Mouse (Mus musculus) 3T3-L1 (cell line): ENCODE results near the gene Tmem176b.
A peak's percentile ranks its signal among the peaks of the same experiment; 100 is the strongest.
"Not testable (repeated sequence)": the region's sequence is repeated elsewhere in the genome, so short reads cannot be mapped to it uniquely, and the experiment has no call there.

ENCODE experiments used
- DNase-seq: peaks from one replicate; pipeline ENCODE4 v3.0.0-alpha.2; 2015; ENCODE audit warnings: low read depth, low spot score

The Tmem176b gene

DNA sequence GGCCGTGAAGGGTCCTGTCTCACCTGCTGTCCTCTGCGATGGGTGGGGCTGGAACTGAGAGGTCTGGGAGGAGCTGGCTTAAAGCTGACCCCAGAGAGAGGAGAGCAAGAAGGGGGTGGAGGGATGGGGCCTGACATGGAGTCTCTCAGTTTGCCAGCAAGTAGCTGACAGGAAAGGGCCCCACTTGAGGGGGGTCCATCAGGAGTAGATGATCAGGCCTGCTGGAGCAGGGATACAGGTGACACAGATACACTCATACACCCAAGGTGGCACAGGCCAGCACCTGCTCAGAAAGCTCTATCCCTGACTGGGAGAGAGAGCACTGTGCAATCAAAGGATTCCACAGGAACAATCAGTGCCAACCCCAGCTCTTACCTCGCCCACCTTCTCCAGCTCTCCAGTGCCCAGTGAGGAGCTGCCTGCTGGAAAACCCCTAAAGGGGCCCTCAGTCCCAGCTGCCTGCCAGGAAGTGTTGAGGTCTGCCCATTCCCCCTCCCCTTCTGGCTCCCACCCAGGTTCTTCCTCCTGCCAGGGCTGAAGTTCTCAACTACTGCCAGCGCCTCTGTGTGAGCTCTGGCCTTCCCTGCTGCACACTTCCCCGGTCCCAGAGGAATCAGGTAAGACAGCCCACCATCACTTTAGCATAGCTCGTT lies at the start of gene Tmem176b:
TSS of gene Tmem176b (minus strand) at position 524 of the 653 bp plus-strand sequence.
- peak; percentile 99 for DNase-seq

DNA sequence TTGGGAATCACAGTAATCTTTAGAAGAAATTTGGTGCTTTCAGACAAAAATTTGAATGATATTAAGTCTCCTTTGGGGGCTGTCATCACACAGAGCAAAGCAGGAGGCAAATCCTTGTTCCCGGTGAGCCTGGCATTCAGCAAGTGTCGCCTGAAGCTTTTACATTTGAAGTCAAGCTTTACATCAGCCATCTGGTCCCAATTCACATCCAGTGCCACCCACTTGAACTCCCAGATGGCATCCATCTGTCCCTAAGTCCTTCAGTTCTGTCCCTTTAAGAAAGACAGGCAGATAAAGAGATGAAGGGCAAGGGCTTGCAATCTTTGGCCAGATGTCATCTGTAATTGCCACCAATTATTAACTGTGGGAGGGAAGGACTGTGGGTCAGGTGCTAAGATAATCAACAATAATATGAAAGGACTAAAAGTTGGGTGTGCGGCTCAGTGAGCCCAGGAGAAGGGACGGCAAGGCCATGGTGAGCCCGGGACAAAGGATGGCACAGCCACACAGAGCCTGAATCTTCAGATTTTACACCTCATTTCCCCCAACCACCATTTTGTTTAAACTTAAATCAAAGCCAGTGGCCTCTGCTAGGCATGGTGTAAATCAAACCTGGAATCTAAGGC lies 35.3 kb upstream of the Tmem176b start:
- DNase-seq, result no peak

DNA sequence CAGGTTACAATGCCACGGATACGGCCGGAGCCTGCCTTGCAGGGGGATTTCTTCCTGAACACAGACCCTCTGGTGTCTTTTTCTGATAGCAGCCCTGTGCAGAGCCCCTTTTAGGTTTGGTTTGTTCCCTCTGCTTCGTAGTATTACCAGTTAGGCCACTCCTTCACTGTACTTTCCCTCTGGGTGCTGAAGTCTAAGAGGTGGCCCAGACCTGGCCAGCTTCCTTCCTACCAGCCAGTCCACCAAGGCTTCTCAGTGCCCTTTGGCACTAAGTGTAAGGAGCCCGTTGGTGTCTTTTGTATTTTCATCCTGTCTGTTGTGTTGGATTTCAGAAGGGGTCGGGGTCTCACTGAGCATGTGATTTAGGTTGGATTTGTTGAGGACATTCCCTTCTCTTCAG lies 34.2 kb upstream of the Tmem176b start:
- no peak for DNase-seq

DNA sequence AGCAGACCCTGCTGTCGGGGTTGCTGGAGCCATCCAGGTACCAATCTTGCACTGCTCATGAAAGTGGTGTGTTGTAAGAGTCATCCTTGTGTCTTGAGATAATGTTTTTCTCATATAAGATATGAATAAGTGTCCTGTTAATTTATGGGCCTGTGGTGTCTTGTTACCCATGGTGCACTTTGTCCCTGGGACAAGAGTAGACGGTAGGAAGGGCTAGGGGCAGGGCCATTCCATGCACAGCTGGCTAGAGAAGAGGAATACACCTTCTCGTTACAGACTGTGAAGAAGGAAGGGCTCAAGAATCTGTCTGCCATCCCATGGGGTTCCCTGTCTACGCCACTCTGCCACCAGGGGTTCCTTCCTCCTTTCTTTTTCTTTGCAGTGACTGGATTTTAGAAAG lies 33.3 kb upstream of the Tmem176b start:
- DNase-seq, result no peak

DNA sequence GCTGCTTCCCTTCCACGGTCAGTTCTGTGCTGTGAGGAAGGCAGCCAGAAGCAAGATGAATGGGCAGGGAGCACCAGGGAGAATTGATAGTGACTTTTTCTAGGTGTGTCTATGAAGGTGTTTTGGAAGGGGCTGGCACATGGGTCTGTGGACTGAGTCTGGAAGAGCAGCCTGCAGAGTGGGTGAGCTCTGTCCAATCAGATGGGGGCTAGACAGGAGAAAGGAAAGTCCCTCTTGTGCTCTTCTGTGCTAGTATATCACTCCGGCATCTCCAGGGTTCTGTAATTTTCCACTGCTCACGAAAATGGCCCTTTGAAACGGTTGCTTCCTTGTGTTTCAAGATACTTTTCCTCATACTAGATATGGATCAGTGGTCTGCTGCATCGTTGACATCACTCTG lies 31.3 kb upstream of the Tmem176b start, which contains the start of gene Aoc1:
TSS of gene Aoc1 (plus strand) at position 301 of the 400 bp plus-strand sequence.
- no peak for DNase-seq

DNA sequence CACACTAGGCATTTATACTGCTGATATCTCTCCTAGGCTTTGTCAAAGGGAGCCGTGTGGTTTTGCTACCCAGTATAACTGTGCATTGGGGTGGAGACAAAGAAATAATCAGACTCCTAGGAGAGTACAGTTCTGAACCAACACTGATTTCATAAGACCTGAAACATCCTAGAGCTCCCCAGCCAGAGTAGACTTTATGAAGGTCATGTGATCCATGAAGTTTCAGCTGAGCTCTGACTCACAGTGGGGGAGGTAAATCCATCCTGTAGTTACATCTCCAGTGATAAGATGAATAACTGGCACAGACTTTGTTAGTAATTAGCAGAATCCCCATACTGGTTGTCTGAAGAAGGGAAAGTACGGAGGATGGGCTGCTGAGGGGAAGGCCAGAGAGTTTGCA lies 28.5 kb upstream of the Tmem176b start:
- DNase-seq, result peak; percentile 60

DNA sequence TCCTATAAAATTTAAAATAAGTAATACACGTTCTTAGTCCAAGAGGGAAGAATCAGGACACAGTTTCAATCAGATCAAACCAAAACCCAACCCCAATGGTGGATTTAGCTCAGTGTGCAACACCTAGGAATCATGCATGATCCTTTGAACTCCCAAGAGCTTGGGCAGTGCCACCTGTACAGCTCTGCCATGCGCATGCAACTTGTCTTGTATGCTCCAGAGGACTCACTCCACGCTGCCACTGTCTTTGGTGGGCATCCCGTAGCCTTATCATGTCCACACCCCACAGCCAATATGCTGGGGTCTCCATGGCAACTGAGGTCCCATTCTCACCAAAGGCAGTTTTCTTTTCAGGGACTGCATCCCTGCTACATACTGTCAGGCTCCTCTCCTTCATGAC lies 25.9 kb upstream of the Tmem176b start:
- DNase-seq, result no peak

DNA sequence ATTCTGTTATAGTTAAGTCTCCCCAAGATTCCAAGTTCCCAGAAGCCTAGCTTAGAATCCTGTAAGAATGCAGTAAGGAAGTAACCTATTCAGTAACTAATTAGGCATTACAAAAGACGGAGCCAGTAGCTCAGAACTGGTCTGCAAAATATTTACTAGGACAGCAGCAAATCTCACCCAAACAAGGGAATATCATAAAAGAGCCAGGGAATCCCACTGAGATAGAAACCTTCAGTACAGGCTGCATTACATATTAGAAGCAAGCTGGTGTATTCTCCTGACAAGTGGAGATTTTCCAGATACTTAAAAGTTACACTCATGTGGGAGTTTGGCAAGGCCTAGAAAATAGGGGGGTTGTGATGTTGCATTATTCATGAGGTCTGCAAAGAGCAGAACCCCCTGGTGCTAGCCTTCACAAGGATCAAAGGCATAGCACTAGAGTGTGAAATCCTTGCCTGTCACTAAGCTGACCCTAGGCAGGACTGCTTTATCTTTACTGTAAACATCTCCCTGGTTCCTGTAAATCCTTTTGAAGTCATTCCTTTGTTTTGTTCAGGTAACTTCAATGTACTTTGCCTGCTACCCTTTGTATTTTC lies 25.2 kb upstream of the Tmem176b start:
- DNase-seq, result not testable (repeated sequence)

DNA sequence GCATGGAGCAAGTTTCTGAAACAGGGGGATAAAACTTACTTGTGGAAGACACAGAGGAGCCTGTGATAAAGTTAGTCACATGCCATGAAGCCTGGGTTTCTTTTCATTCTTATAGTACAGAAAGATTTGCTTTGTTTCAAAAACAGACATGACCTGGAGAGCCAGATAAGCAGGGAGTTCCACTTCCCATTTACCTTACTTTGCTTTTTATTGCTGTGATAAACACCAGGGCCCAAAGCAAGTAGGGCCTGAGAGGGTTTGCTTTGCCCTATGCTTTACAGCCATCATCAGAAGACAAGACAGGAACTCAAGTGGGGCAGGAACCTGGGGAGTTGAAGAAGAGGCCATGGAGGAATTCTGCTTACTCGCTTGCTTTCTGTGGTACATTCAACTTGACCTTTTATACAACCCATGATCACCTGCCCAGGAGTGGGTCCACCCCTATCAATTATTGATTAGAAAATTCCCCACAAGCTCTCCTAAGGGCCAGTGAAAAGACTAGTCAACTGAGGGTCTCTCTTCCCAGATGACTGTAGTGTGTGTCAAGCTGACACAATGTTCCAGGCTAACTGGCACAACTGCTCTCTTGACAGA lies 24.0 kb upstream of the Tmem176b start:
- no peak for DNase-seq

DNA sequence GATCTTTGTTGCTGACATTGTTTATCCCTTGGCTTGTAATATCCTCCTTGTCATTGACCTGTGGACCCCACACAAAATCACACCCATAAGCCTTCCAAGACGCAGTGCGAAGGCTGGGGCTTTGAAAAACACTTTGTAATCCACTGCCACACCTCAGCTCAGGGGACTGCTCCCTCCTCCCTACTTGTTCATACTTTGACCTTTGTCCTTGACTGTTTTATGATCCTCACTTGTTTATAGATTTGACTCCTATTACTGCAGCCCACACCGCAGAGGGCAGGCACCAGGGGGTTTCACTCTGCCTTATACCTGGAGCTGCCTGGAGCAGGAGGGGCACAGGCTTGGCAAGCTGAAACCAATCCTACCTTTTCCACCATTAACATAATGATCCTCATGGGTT lies 23.4 kb upstream of the Tmem176b start:
- DNase-seq, result no peak

DNA sequence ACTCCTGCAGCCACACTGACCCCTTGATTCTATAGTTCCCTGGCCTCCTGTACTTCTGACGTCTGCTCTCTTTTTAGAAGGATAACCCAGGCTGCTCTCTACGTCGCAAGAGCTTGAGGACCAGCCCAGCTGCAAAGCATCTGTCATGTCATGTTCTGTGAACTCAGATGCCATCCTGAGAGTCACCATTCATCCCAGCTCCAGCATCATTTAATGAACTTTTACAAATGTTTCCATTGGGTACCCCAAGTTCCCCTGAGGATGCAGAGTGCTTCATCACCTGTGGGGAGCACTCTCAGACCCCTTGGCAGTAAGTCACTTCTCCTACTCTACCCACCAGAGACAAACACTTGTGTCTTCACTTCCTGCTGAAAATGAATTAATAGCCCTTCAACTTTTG lies 22.9 kb upstream of the Tmem176b start:
- DNase-seq, result no peak

DNA sequence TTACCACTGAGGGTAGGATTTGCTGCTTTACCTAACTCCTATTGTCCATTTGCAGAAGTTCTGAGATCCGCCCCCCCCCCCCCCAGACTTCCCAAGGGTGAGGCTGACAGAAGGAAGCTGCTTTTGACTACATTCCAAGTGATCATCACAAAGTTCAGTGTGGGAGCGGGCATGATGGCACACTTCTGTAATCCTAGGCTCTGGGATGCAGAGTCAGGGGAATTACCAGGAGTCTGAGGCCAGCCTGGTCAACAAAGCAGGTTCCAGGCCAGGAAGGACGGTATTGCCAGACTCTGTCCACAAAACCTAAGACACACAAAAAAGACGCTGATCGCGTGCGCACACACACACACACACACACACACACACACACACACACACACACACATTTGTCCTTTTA lies 22.2 kb upstream of the Tmem176b start:
- DNase-seq, result no peak

DNA sequence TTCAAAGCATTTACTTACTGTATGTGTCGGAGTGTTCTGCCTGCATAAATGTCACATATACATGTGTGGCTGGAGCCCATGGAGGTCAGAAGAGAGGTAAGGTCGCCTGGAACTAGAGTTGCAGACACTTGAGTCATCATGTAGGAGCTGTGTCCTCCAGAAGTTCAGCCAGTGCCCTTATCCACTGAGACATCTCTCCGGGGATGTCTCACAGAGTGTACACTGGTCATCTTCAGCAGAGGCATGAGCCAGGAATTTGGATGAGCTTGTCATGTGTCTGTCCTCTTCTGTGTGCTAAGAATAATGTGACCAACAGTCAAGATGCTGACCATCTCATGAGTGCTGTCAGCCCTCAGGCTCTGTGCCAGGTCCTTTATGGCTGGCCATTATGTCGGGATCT lies 21.5 kb upstream of the Tmem176b start:
- no peak for DNase-seq

DNA sequence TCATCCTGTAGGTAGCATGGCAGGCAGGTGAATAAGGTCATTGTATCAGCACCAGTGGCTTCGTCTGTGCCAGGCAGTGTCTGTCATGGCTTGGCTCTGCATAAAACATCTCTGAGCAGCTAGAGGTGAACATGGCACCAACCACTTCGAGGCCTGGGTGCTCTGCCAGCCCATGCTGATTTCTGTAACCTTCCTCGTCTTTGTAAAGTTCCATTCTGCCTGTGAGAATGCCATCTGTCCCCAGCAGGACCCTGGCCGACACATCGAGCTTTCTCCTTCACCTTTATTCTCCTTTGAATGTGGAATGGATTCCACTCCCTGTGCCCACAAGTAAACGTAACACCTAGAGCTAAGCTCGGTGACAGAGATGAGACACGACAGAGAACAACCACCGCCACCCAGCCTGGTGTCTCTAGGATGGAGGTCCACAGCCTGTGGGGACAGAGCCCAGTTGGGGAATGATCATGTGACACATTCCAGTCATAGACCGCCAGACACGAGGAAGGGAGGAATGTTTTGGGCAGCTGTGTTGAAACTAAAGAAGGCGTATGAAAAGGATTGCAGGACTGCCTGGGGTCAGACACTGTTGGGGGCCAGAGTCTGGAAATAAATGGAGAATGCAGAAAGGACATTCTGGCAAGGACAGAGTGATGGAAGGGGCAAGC lies 20.5 kb upstream of the Tmem176b start:
- no peak for DNase-seq

DNA sequence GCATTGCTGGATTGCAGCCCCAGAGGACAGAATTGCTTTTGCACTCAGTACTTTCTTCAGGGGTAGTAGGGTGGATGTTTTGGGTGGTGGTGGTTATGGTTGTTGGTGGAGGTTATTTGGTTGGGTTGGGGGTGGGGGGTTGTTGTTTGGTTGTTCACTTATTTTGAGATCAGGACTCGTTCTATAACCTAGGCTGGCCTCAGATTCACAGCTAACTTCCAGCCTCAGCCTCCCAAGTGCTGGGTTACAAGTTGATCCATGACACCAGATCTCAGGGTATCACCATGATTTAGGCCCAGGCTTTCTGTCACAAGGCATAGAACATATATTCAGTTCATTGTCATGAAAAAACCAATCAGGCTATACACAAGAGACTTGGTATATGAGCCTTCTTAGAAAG lies 19.6 kb upstream of the Tmem176b start:
- no peak for DNase-seq

DNA sequence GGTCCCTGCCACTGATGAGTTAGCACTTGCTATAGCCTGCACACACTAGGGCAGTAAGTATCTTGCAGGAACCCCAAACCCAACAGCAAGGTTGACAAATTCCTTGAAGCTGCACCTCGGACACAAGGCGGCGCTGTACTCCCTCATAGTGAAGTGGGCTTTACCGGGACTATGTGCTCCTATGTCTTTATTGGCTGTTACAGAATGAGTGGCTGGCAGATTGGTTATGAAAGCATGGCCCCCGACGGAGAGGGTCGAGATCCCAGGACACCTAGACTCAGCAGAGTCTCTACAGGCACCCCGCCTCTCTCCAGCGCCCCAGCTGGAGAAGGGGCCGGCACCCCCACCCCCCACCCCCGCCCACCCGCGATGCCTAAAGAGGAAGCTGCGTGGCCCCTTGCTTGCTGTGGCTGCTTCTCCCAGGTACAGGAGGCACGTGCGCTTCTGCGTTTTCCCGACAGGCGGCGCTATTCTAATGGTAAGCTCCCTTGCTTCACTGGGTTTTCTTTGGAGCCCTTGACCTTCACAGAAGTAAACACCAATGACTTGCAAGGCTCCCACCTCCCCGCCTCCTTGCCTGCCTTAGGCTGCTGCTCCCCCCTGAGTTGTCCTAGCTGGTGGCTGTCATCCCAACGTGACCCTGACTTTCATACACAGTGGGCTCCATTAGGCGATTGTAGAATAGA lies 19.0 kb upstream of the Tmem176b start:
- DNase-seq, result no peak

DNA sequence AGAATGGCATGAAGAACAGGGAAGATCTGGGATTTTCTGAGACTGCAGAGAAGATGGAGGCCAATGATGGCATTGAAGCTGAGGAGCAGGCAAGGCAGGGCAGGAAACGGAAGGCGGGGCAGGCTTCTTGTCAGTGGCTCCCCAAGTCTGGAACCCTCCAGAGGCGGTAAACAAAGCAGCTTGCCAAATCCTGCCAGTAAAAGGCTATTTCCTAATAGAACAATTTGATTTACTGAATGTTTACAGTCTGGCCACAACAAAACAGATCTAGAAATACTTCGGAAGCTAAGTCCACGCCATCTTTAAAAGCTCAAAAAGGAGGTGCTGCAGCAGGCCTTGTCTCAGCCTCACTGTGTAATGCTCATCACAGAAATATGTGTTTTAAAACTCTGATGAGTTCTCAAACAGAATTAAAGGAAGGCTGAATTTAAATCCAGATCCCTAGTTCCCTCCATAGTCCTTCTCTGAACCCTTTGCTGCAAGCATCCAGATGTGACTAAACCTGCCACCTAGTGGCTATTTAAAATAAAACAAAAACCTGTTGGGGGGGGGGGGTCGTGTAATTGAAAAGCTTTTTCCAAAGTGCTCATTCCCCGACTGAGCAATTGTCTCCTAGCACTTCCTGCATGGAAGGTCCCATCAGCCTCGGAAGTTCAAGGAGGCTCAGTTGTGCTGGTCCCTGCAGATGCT lies 16.5 kb upstream of the Tmem176b start:
- DNase-seq, result peak; percentile 47

DNA sequence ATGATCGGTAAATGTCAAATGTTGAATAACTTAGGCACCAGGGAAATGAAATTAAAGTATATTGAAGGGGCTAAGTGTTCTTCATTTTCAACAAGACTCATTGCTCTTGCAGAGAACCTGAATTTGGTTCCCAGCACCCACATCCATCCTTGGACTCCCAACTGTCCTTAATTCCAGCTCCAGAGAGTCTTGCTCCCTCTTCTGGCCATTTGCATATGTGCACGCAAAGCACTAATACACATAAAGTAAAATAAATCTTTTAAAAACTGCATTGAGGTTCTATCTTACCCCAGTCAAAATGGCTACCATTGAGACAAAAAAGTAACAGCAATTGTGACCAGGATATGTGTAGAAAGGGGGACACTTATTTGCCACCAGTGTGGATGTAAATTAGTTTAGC lies 12.9 kb upstream of the Tmem176b start:
- no peak for DNase-seq

DNA sequence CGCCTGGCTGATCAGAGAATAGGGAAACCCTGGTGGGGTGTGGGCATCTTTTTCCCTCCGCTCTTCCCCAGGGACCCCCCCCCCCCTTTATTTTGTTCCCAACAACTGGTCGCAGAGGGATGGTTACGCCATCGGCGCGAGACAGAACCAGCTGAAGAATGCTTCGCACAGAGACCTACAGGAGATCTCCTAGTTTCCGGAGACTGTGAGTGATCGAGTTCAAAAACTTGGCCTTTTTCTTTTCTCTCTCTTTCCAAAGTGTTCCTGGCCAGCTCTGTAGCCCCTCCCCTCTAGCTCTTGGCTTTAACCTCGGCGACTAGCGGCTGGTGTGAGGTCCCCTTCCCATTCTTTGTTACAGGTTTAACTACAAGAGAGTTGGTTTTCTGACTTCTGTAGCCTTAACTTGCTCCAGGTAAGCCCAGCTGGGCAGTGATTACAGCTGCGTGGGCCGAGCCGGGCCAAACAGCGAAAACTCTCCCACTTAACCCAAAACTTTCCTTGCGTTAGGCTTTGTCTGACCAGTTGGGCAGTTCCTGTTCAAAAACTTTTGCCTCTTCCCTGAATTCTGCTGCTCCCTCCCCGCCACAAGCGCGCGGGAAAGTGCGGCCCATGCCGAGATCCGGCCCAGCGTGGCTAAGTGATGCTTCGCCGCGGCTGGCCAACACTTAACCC lies 10.7 kb upstream of the Tmem176b start:
- peak; percentile 42 for DNase-seq

DNA sequence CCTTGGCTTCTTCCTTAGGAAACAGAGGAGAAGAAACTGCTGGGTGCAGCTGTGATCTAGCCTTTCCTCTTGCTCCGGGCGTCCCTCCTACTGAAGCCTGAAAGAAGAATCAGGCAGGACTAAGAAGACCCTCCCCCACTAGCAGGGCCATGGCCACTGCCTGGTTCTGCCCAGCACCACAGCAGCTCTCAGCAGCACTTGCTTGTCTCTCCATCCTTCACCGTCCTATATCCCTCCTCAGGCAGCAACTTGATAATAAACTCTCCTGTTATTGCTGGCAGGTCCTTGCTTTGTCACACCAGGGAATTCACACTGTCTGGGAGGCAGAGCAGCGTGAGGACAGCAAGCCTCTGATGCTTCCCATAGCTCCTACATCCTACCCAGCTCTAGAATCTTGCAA lies 3.8 kb upstream of the Tmem176b start:
- no peak for DNase-seq
